Mouse (Mus musculus) CD8-positive naive resting alpha-beta T cell, adult 57 days (primary cell): ENCODE data around the gene Gnaz. TPM values are rescaled to one million over a fixed set of nuclear protein-coding genes. Genes with fewer than 3 reads are reported as not detected.

ENCODE experiments used
- total RNA-seq: library from RNA; stranded (reverse); gene quantifications from one replicate; pipeline ENCODE4 v1.2.4, GENCODE M21; 2023

The Gnaz gene
- not detected for total RNA-seq

GRCm38 (mm10) chr10:74966850-74967451, at the start of gene Gnaz:
Gene Gnaz (plus strand): TSS chr10:74967177.

GRCm38 (mm10) chr10:75032395-75032794, 65.4 kb downstream of the Gnaz start, which contains the start of gene Rsph14:
Gene Rsph14 (minus strand): TSS chr10:75032586.

GRCm38 (mm10) chr10:75036883-75037379, 70.0 kb downstream of the Gnaz start, which contains the start of gene Rab36:
Gene Rab36 (plus strand): TSS chr10:75037058.

GRCm38 (mm10) chr10:75060217-75060842, 93.4 kb downstream of the Gnaz start, which contains the start of gene Bcr:
Gene Bcr (plus strand): TSS chr10:75060592.

Other genes with a start within 250 kb of the Gnaz start
- gene Rsph14, start 65.4 kb downstream of the Gnaz start, total RNA-seq, result not detected
- 0.52 TPM for gene Rab36, start 69.9 kb downstream of the Gnaz start, total RNA-seq
- gene Bcr, start 93.4 kb downstream of the Gnaz start, total RNA-seq, result 20.5 TPM
- gene Specc1l, start 244.9 kb downstream of the Gnaz start, total RNA-seq, result 59.3 TPM